Mouse (Mus musculus): Measurements from ENCODE around the gene Pde2a. TPM values are rescaled to one million over a fixed set of nuclear protein-coding genes. Genes with fewer than 3 reads are reported as not detected.

Pde2a gene
- polyA plus RNA-seq, 1 experiment from 2014 or later, result 12.5 TPM

DNA sequence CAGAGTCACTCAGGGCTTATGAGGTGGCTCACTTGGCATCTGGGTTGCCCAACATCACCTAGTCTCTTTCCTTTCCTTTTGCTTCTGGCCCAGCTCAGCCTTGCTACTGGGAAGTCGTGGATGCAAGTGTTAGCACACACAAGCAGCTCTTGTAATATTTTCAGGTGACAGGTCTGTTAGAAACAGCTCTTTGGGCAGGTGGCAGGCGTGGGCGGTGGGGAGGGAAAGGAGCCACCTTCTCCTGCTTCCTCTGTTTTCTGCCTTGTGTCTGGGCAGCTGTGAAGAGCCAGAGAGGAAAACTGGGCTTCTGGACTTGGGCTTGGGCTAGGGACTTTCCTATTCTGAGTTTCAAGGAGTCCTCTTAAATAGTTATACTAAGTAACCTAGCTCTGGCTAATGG is 54.5 kb downstream of the Pde2a start:
- ATAC-seq (ENCODE audit: insufficient number of reproducible peaks, low FRiP score, low TSS enrichment, low read depth), result no peak
- WGBS, result 74% methylated on average over 3 of the region's 3 CpGs
- H3K9me3 ChIP-seq (replicated peaks), result no peaks in the 10 kb centered on the region
- H3K9ac ChIP-seq, result no peak overlapping the region
- H3K4me2 ChIP-seq (replicated peaks), result no peak overlapping the region
- no peaks in the 10 kb centered on the region; the same call in 1 of the 2 replicates for H3K27me3 ChIP-seq
- peaks cover 14% of the 10 kb centered on the region for H3K4me1 ChIP-seq
- H3K4me3 ChIP-seq (replicated peaks), result no peak overlapping the region
- no peaks in the 10 kb centered on the region for H3K36me3 ChIP-seq
- H3K27ac ChIP-seq (replicated peaks), result no peak overlapping the region

DNA sequence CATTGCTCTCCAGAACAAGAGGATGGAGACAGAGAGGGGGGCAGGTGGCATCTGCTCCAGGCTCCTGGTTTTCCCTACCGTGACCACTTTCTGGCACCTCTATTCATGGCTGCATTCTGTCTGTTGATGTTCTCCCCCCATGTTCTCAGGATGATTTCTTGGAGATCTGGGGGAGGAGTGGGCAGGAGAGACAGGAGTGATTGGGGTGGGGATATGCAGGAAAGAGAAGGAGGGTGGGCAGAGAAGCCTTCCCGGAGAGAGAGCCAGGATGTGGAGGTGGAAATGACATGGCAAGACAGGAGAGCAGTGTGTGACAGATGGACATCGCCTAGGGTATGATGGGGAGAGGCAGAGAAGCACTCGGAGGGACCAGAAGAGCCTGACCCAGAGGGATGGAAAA is 55.0 kb downstream of the Pde2a start:
- no peaks in the 10 kb centered on the region for H3K9me3 ChIP-seq (replicated peaks)
- no peak overlapping the region for H3K9ac ChIP-seq
- H3K27me3 ChIP-seq, result no peaks in the 10 kb centered on the region; the same call in 1 of the 2 replicates
- no peaks in the 10 kb centered on the region for H3K36me3 ChIP-seq
- ATAC-seq (ENCODE audit: insufficient number of reproducible peaks, low FRiP score, low TSS enrichment, low read depth), result no peak
- H3K4me2 ChIP-seq (replicated peaks), result no peak overlapping the region
- H3K27ac ChIP-seq (replicated peaks), result no peak overlapping the region
- peaks cover 13% of the 10 kb centered on the region for H3K4me1 ChIP-seq
- 62% methylated on average over 4 of the region's 4 CpGs for WGBS
- no peak overlapping the region for H3K4me3 ChIP-seq (replicated peaks)

DNA sequence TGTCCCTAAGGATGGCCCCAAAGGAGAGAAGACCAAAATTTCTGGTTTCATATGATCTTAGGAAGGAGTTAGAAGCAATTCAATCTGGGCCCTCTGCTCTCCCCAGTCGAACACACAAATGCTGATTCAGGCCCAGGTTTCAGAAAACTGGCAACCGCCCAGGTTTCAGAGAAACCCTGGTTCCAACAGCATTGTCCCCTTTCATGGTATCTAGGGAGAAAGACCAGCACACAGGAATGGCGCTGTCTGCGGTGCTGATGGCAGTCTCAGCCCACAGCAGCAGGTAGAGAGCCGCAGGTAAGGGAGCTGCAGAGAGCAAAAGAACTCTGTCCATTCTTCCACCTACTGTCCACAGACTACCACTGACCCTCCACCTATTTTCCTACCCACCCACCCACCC is 55.7 kb downstream of the Pde2a start:
- peaks cover 7% of the 10 kb centered on the region for H3K4me1 ChIP-seq
- no peak overlapping the region for H3K27ac ChIP-seq (replicated peaks)
- no peak overlapping the region for H3K4me3 ChIP-seq (replicated peaks)
- 30% methylated on average over 5 of the region's 5 CpGs for WGBS
- no peak overlapping the region for H3K4me2 ChIP-seq (replicated peaks)
- no peaks in the 10 kb centered on the region for H3K9me3 ChIP-seq (replicated peaks)
- no peaks in the 10 kb centered on the region; the same call in 1 of the 2 replicates for H3K27me3 ChIP-seq
- no peak overlapping the region for H3K9ac ChIP-seq
- no peak for ATAC-seq (ENCODE audit: insufficient number of reproducible peaks, low FRiP score, low TSS enrichment, low read depth)
- H3K36me3 ChIP-seq, result no peaks in the 10 kb centered on the region

DNA sequence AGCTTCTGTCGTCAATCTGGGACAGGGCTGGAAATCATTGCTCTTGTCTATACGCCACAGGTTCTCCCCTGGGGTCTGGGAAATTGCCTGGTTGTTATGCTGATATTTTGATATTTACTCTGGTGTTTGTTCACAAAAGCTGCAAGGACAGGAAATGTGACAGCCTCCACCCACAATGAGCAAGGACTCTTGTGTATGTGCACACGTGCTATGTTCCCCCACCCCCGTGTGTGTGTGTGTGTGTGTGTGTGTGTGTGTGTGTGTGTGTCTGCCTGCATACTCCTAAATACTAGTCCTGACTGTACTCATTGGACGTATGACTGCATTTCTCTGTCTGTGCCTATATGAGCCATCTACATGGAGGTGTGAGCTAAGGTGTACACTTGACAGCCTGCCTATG is 56.6 kb downstream of the Pde2a start:
- H3K36me3 ChIP-seq, result no peaks in the 10 kb centered on the region
- H3K27ac ChIP-seq (replicated peaks), result no peak overlapping the region
- 65% methylated on average over 5 of the region's 5 CpGs for WGBS
- H3K4me2 ChIP-seq (replicated peaks), result no peak overlapping the region
- H3K4me1 ChIP-seq, result peaks cover 6% of the 10 kb centered on the region; the same call in 1 of the 2 replicates
- H3K27me3 ChIP-seq, result no peaks in the 10 kb centered on the region; the same call in 1 of the 2 replicates
- H3K9me3 ChIP-seq (replicated peaks), result no peaks in the 10 kb centered on the region
- ATAC-seq (ENCODE audit: insufficient number of reproducible peaks, low FRiP score, low TSS enrichment, low read depth), result no peak
- no peak overlapping the region for H3K4me3 ChIP-seq (replicated peaks)
- H3K9ac ChIP-seq, result no peak overlapping the region

DNA sequence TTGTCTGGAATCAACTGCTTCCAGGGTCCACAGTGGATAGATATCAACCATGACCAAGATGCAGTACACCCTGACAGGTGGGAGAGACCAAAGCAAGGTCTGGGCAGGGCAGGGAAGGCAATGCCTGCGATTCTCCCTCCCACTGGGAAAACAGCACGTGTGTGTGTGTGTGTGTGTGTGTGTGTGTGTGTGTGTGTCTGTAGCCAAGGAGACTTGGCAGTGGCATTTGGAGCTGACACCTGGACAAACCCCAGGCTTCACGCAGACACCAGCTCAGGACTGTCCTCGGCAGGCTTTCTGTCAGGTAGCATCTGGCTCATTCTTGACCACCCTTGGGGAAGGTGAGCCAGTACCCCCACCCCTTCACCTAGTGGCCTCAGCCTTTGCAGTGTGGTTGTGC is 58.4 kb downstream of the Pde2a start:
- 68% methylated on average over 4 of the region's 4 CpGs for WGBS
- Histone ChIP-seq H3K4me3 (replicated peaks) (no peak overlapping the region), H3K4me1 (peaks cover 6% of the 10 kb centered on the region; the same call in 1 of the 2 replicates), H3K27ac (replicated peaks) (no peak overlapping the region), H3K36me3 (no peaks in the 10 kb centered on the region), H3K27me3 (no peaks in the 10 kb centered on the region; the same call in 1 of the 2 replicates), H3K9me3 (replicated peaks) (no peaks in the 10 kb centered on the region), H3K4me2 (replicated peaks) (no peak overlapping the region), H3K9ac (no peak overlapping the region)
- no peak for ATAC-seq (ENCODE audit: insufficient number of reproducible peaks, low FRiP score, low TSS enrichment, low read depth)

DNA sequence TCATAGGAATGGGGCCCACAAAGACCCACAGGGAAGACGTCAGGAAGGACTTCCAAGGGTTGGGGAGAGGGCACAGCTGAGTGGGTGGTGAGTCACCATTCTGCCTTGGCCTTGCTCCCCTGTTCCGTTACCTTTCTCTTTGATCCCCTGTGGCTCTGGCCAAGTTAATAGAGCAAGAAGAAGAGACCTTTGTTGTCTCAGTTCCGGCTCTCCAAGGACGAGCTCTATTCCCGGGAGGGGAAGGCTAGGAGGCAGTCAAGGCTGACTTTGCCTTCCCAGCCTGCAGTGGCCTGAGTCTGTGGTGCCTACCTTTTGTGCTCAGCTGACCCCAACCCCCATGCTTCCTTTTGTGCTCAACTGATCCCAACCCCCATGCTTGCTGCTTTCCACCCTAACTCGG is 59.2 kb downstream of the Pde2a start:
- ATAC-seq (ENCODE audit: insufficient number of reproducible peaks, low FRiP score, low TSS enrichment, low read depth), result no peak
- H3K36me3 ChIP-seq, result no peaks in the 10 kb centered on the region
- H3K4me1 ChIP-seq, result peaks cover 6% of the 10 kb centered on the region; the same call in 1 of the 2 replicates
- H3K9me3 ChIP-seq (replicated peaks), result no peaks in the 10 kb centered on the region
- H3K9ac ChIP-seq, result no peak overlapping the region
- WGBS, result 50% methylated on average over 6 of the region's 6 CpGs
- no peak overlapping the region for H3K27ac ChIP-seq (replicated peaks)
- no peak overlapping the region for H3K4me2 ChIP-seq (replicated peaks)
- H3K27me3 ChIP-seq, result no peaks in the 10 kb centered on the region
- H3K4me3 ChIP-seq (replicated peaks), result no peak overlapping the region

DNA sequence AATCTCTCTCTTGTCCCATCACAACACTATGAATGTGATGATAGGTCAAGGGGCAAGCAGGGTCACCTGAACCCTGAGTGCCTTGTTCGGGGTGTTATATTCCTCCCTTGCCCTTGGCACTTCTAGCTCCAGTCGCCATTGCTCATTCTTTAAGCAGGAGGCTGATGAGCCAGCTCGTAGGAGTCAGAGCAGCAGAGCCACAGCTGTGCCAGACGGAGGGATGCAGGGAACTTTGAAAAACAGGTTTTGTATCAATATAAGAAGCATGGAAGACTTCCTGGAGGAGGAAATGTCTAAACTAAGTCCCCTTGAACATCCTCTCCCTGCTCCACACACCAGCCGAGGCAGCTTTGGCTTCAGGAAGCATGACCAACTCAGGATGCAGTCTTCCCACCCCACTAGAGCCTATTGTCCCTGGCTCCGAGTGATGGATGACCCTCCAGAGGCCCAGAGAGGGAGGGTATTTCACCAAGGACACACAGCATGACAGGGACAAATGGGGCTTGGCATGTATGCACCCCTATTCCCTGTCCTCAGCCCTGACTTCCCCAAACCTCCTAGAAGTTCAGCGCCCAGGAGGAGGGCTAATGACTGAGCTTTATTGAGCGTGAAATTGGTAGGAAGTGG is 60.5 kb downstream of the Pde2a start:
- Histone ChIP-seq H3K27me3 (no peaks in the 10 kb centered on the region), H3K4me3 (replicated peaks) (no peak overlapping the region), H3K4me2 (replicated peaks) (no peak overlapping the region), H3K9ac (no peak overlapping the region), H3K36me3 (no peaks in the 10 kb centered on the region), H3K9me3 (replicated peaks) (no peaks in the 10 kb centered on the region), H3K4me1 (peaks cover 6% of the 10 kb centered on the region; the same call in 1 of the 2 replicates), H3K27ac (replicated peaks) (no peak overlapping the region)
- WGBS, result 39% methylated on average over 8 of the region's 8 CpGs
- ATAC-seq (ENCODE audit: insufficient number of reproducible peaks, low FRiP score, low TSS enrichment, low read depth), result no peak

DNA sequence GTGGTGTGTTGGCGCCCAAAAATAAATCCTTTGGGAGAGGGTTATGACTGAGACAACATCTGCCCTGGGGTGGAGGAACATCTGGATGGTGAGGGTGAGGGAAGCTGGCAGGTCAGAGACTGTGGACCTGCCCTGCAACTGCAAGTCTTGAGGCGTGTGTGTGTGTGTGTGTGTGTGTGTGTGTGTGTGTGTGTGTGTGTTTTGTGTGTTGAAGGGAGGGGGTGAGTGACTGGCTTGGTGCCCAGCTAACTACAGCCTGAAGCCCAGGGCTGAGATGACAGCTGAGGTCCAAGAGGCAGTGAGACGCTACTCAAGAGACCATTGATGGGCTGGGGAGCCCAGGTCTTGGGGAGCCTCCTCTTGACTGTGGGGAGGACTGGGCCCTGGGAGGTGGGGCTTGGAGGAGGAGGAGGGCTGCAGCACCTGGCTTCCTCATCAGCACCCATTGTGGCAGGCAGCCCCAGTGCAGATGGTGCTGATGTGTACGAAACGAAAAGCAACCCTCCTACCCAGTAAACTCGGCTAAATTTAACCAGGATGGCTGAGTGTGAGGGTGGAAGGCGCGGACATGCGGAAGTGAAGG is 61.1 kb downstream of the Pde2a start:
- H3K27ac ChIP-seq (replicated peaks), result no peak overlapping the region
- 0 out of 2 replicates have a peak, but pooled peaks have one; percentile 21 for ATAC-seq (ENCODE audit: insufficient number of reproducible peaks, low FRiP score, low TSS enrichment, low read depth)
- no peak overlapping the region for H3K9ac ChIP-seq
- H3K4me2 ChIP-seq (replicated peaks), result no peak overlapping the region
- H3K4me1 ChIP-seq, result peaks cover 6% of the 10 kb centered on the region; the same call in 1 of the 2 replicates
- H3K27me3 ChIP-seq, result no peaks in the 10 kb centered on the region
- no peak overlapping the region for H3K4me3 ChIP-seq (replicated peaks)
- no peaks in the 10 kb centered on the region for H3K9me3 ChIP-seq (replicated peaks)
- WGBS, result 56% methylated on average over 9 of the region's 9 CpGs
- no peaks in the 10 kb centered on the region for H3K36me3 ChIP-seq

DNA sequence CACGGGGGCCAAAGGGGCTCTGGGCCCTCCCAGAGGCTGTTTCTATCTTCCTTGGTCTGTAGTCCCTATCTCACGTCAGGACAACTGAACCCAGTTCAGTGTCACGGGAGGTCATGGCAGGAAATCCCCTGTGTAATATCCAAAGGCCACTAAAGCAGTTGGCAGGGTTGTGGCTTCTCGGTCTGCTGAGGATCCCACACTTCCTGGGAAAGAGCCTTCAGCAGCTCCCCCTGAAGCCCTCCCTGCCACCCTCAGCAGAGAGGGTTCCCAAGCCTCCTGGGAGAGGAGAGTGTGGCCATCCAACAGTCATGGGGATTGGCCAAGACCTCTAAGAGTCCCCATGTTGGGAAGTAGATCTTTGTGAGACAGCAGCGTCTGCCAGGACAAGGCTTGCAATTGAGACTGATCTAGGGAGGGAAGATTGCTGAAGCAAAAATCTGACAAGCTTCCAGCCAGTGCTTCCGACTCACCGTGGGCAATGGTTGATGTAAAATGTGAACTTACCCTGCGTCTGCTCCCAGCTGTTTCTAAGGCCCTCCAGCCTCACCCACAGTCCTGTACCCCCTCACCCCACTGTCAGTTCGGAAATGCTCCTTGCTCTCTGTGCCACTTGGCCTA is 62.1 kb downstream of the Pde2a start:
- WGBS, result 66% methylated on average over 9 of the region's 9 CpGs
- H3K9me3 ChIP-seq (replicated peaks), result no peaks in the 10 kb centered on the region
- no peaks in the 10 kb centered on the region for H3K27me3 ChIP-seq
- no peak overlapping the region for H3K27ac ChIP-seq (replicated peaks)
- no peak overlapping the region for H3K4me3 ChIP-seq (replicated peaks)
- peaks cover 6% of the 10 kb centered on the region; the same call in 1 of the 2 replicates for H3K4me1 ChIP-seq
- H3K9ac ChIP-seq, result no peak overlapping the region
- no peaks in the 10 kb centered on the region for H3K36me3 ChIP-seq
- no peak for ATAC-seq (ENCODE audit: insufficient number of reproducible peaks, low FRiP score, low TSS enrichment, low read depth)
- no peak overlapping the region for H3K4me2 ChIP-seq (replicated peaks)

DNA sequence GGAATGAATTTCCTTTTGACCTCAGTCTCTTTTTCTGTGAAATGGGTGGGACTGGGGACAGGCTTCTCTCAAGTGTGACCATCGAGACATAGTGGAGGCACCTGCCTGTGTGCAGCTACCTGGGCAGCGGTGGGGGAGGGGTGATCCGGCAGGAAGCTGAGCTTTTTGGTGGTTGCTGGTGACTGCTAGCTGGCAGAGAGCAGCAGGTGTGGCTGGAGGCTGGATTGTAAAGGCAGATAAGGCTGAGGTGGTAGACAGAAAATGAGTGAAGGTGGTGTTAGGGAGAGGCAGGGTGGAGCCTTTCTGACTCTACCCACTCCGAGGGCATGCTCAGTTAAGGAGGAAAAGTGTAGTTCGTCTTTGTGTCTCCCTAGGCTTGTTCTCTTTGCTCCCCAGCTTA is 65.6 kb downstream of the Pde2a start:
- H3K27ac ChIP-seq (replicated peaks), result no peak overlapping the region
- no peaks in the 10 kb centered on the region for H3K36me3 ChIP-seq
- no peak overlapping the region for H3K9ac ChIP-seq
- no peak for ATAC-seq (ENCODE audit: insufficient number of reproducible peaks, low FRiP score, low TSS enrichment, low read depth)
- WGBS, result 72% methylated on average over 5 of the region's 5 CpGs
- H3K9me3 ChIP-seq (replicated peaks), result no peaks in the 10 kb centered on the region
- H3K4me2 ChIP-seq (replicated peaks), result no peak overlapping the region
- no peaks in the 10 kb centered on the region for H3K27me3 ChIP-seq
- no peak overlapping the region for H3K4me3 ChIP-seq (replicated peaks)
- H3K4me1 ChIP-seq, result peaks cover 6% of the 10 kb centered on the region; the same call in 1 of the 2 replicates

DNA sequence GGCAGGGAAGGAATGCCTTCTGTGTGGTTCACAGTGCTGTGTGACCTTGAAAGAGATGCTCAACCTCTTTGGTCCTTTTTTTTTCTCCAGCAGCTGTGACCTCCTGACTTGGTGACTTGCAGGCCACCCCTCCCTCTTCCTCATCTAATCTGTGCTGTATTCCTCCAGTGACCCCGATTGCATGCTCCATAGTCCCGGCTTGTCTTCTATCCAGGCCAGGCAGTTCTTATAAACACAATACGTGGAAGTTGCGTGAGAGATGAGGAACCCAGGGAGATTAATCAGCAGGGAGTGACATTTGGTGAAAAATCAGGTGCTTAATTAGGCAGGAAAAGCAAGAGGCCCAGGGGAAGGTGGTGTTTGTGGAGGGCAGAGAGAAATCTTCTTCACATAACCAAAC is 69.5 kb downstream of the Pde2a start:
- Histone ChIP-seq H3K27me3 (no peaks in the 10 kb centered on the region), H3K9ac (no peak overlapping the region), H3K4me3 (replicated peaks) (no peak overlapping the region), H3K27ac (replicated peaks) (no peak overlapping the region), H3K4me1 (no peaks in the 10 kb centered on the region), H3K9me3 (replicated peaks) (no peaks in the 10 kb centered on the region), H3K4me2 (replicated peaks) (no peak overlapping the region), H3K36me3 (no peaks in the 10 kb centered on the region)
- no peak for ATAC-seq (ENCODE audit: insufficient number of reproducible peaks, low FRiP score, low TSS enrichment, low read depth)
- WGBS, result 70% methylated on average over 4 of the region's 4 CpGs

All from embryonic facial prominence, embryonic 15.5 days (tissue).